Comparison of ENCODE assay signal across 8 mouse cellular contexts in the genomic region with DNA sequence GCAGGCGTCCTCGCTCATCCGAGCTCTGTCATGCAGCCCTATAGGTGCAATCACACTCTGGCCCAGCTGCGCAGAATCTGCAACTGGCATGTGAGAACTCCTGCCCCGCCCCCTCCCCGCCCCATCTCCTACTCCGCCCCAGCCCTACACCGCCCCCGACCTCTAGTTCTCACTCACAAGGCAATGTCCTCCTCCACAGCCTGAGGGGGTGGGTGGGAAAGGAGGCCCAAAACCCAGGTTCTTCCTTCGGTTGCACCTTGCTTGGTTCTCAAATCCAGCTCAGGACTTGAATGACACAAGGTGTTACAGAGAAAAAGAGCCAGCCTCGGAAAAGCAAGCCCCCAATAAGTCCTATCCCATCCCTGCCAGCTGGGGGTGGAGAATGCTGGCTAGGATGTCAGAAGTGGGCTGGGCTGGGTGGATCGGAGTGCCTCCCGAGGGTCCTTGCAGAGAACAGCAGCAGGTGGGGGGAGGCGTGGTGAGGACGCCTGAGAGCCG. TPM values are rescaled to one million over a fixed set of nuclear protein-coding genes. Genes with fewer than 3 reads are reported as not detected.
A peak's percentile ranks its signal among the peaks of the same experiment; 100 is the strongest.
DNase-seq lines count a peak whose midpoint lies in the region; ATAC-seq and TF ChIP-seq lines count a peak whose summit lies in the region.

No protein-coding gene starts in this region.

- H3K9ac ChIP-seq in lung, postnatal 0 days (replicated peaks; ENCODE audit: low read depth) = no peak overlapping the region
- H3K9ac ChIP-seq in intestine, embryonic 15.5 days = no peak overlapping the region
- no peak overlapping the region for H3K9ac ChIP-seq in liver, embryonic 16.5 days (ENCODE audit: low read depth, low read length)

- no peak for TF ChIP-seq EP300 in lung, postnatal 0 days (IDR thresholded peaks at IDR 0.05)

- 0 out of 2 replicates have a peak overlapping the region, but pooled peaks have one; percentile 19 for H3K4me2 ChIP-seq in lung, postnatal 0 days (replicated peaks; ENCODE audit: low read depth, low read length)
- peak overlapping the region; percentile 91 for H3K4me2 ChIP-seq in intestine, embryonic 15.5 days (replicated peaks)
- no peak overlapping the region for H3K4me2 ChIP-seq in liver, embryonic 16.5 days (ENCODE audit: low read depth, low read length)

- no peak overlapping the region for H3K4me3 ChIP-seq in lung, postnatal 0 days (ENCODE audit: low read depth, low read length)
- peak overlapping the region; percentile 63 for H3K4me3 ChIP-seq in embryonic facial prominence, embryonic 10.5 days
- peak overlapping the region; percentile 20; the same call in 1 of the 2 replicates for H3K4me3 ChIP-seq in intestine, embryonic 15.5 days (replicated peaks)
- H3K4me3 ChIP-seq in liver, embryonic 16.5 days (ENCODE audit: low read depth, low read length) = no peak overlapping the region

- H3K4me1 ChIP-seq in lung, postnatal 0 days (ENCODE audit: insufficient read depth, low read depth, low read length) = 0 out of 2 replicates have a peak, but pooled peaks cover 2% of the 10 kb centered on the region
- H3K4me1 ChIP-seq in embryonic facial prominence, embryonic 10.5 days = peaks cover 29% of the 10 kb centered on the region
- H3K4me1 ChIP-seq in intestine, embryonic 15.5 days (replicated peaks) = peaks cover 18% of the 10 kb centered on the region
- H3K4me1 ChIP-seq in liver, embryonic 16.5 days (ENCODE audit: control insufficient read depth, low read depth, low read length) = no peaks in the 10 kb centered on the region; the same call in 1 of the 2 replicates

- no peaks in the 10 kb centered on the region for H3K36me3 ChIP-seq in lung, postnatal 0 days (ENCODE audit: insufficient read depth, low read length)
- H3K36me3 ChIP-seq in embryonic facial prominence, embryonic 10.5 days (replicated peaks) = no peaks in the 10 kb centered on the region
- H3K36me3 ChIP-seq in intestine, embryonic 15.5 days = no peaks in the 10 kb centered on the region
- no peaks in the 10 kb centered on the region for H3K36me3 ChIP-seq in liver, embryonic 16.5 days (ENCODE audit: control insufficient read depth, insufficient read depth)

- H3K27me3 ChIP-seq in lung, postnatal 0 days (replicated peaks; ENCODE audit: insufficient read depth, low read length) = peaks cover 16% of the 10 kb centered on the region
- peaks cover 97% of the 10 kb centered on the region for H3K27me3 ChIP-seq in embryonic facial prominence, embryonic 10.5 days (replicated peaks; ENCODE audit: low read depth, poor library complexity, severe bottlenecking)
- peaks cover 39% of the 10 kb centered on the region for H3K27me3 ChIP-seq in intestine, embryonic 15.5 days (replicated peaks)
- H3K27me3 ChIP-seq in liver, embryonic 16.5 days (ENCODE audit: control insufficient read depth, insufficient read depth, low read depth, low read length) = peaks cover 66% of the 10 kb centered on the region

- H3K9me3 ChIP-seq in lung, postnatal 0 days (ENCODE audit: low read length) = no peaks in the 10 kb centered on the region
- H3K9me3 ChIP-seq in embryonic facial prominence, embryonic 10.5 days = no peaks in the 10 kb centered on the region
- H3K9me3 ChIP-seq in intestine, embryonic 15.5 days = no peaks in the 10 kb centered on the region
- no peaks in the 10 kb centered on the region for H3K9me3 ChIP-seq in liver, embryonic 16.5 days (replicated peaks; ENCODE audit: control insufficient read depth, low read length)

- no peak overlapping the region for H3K27ac ChIP-seq in lung, postnatal 0 days (ENCODE audit: low read length)
- H3K27ac ChIP-seq in embryonic facial prominence, embryonic 10.5 days (replicated peaks) = no peak overlapping the region
- H3K27ac ChIP-seq in intestine, embryonic 15.5 days = no peak overlapping the region
- H3K27ac ChIP-seq in liver, embryonic 16.5 days (ENCODE audit: low read length) = no peak overlapping the region

- ATAC-seq in lung, postnatal 0 days = peak; percentile 39; the same call in 1 of the 2 replicates
- ATAC-seq in intestine, embryonic 15.5 days = peak; percentile 75
- ATAC-seq in liver, embryonic 16.5 days (ENCODE audit: low read depth) = 0 out of 2 replicates have a peak, but pooled peaks have one; percentile 19
- no peak for ATAC-seq in monocyte, adult 5-6 weeks (replicated peaks; ENCODE audit: insufficient number of reproducible peaks, low FRiP score, low TSS enrichment, poor library complexity, severe bottlenecking)

- WGBS in lung, postnatal 0 days = 2% methylated on average over 16 of the region's 16 CpGs
- 1% methylated on average over 16 of the region's 16 CpGs for WGBS in embryonic facial prominence, embryonic 10.5 days
- WGBS in intestine, embryonic 15.5 days = under 1% methylated on average over 16 of the region's 16 CpGs
- 1% methylated on average over 16 of the region's 16 CpGs for WGBS in liver, embryonic 16.5 days (ENCODE audit: insufficient replicate concordance)

- no peak for TF ChIP-seq CTCF in lung, postnatal 0 days (IDR thresholded peaks at IDR 0.05)

- peak; percentile 24 for DNase-seq in lung, postnatal 0 days (ENCODE audit: low spot score)
- no peak for DNase-seq in lung, postnatal 10 days
- DNase-seq in embryonic facial prominence, embryonic 10.5 days (ENCODE audit: low spot score) = peak; percentile 70
- peak; percentile 55 for DNase-seq in right cerebral cortex, postnatal 25 days
- DNase-seq in urinary bladder, adult 2 months (ENCODE audit: low spot score) = no peak

RNA-seq across cellular contexts. Expression of a gene that starts 1.8 kb away (rescaled TPM):
- 0.43 and 0.51 TPM in 2 replicates for polyA plus RNA-seq in lung, postnatal 0 days (2015; fragmentation: Nextera tagmentation; extraction: Ambion mirVana)
- polyA plus RNA-seq in embryonic facial prominence, embryonic 10.5 days (2016; fragmentation: Nextera tagmentation; extraction: Ambion mirVana) = 0.23 and 0.35 TPM in 2 replicates
- polyA plus RNA-seq in intestine, embryonic 15.5 days (2015; fragmentation: Nextera tagmentation; extraction: Ambion mirVana) = 0.21 and 0.27 TPM in 2 replicates
- not detected in 2 replicates for polyA plus RNA-seq in liver, embryonic 16.5 days (2015; fragmentation: Nextera tagmentation; extraction: Ambion mirVana)
- total RNA-seq in monocyte, adult 5-6 weeks (2017) = 0.11 TPM in 1 of 3 replicates, not detected in the others
- polyA plus RNA-seq in urinary bladder, adult 2 months (2012; rRNA removed) = 1.1 and 1.3 TPM in 2 replicates

RNA-seq across cellular contexts. Expression of a gene that starts 27.4 kb away (rescaled TPM):
- polyA plus RNA-seq in lung, postnatal 0 days (2015; fragmentation: Nextera tagmentation; extraction: Ambion mirVana) = 12.7 and 16.1 TPM in 2 replicates
- 2.6 and 4.1 TPM in 2 replicates for polyA plus RNA-seq in embryonic facial prominence, embryonic 10.5 days (2016; fragmentation: Nextera tagmentation; extraction: Ambion mirVana)
- 9.7 and 15.5 TPM in 2 replicates for polyA plus RNA-seq in intestine, embryonic 15.5 days (2015; fragmentation: Nextera tagmentation; extraction: Ambion mirVana)
- 4.1 and 4.8 TPM in 2 replicates for polyA plus RNA-seq in liver, embryonic 16.5 days (2015; fragmentation: Nextera tagmentation; extraction: Ambion mirVana)
- 7.1 to 45.7 TPM (median 35.7 TPM) in 3 replicates for total RNA-seq in monocyte, adult 5-6 weeks (2017)
- 16.3 and 19.4 TPM in 2 replicates for polyA plus RNA-seq in urinary bladder, adult 2 months (2012; rRNA removed)

RNA-seq across cellular contexts. Expression of a gene that starts 30.3 kb away (rescaled TPM):
- 158 and 162 TPM in 2 replicates for polyA plus RNA-seq in lung, postnatal 0 days (2015; fragmentation: Nextera tagmentation; extraction: Ambion mirVana)
- polyA plus RNA-seq in embryonic facial prominence, embryonic 10.5 days (2016; fragmentation: Nextera tagmentation; extraction: Ambion mirVana) = 422 and 438 TPM in 2 replicates
- 303 and 321 TPM in 2 replicates for polyA plus RNA-seq in intestine, embryonic 15.5 days (2015; fragmentation: Nextera tagmentation; extraction: Ambion mirVana)
- polyA plus RNA-seq in liver, embryonic 16.5 days (2015; fragmentation: Nextera tagmentation; extraction: Ambion mirVana) = 261 and 272 TPM in 2 replicates
- 96.9 to 129 TPM (median 127 TPM) in 3 replicates for total RNA-seq in monocyte, adult 5-6 weeks (2017)
- 115 and 129 TPM in 2 replicates for polyA plus RNA-seq in urinary bladder, adult 2 months (2012; rRNA removed)

RNA-seq across cellular contexts. Expression of a gene that starts 34.3 kb away (rescaled TPM):
- polyA plus RNA-seq in lung, postnatal 0 days (2015; fragmentation: Nextera tagmentation; extraction: Ambion mirVana) = 0.53 and 0.57 TPM in 2 replicates
- polyA plus RNA-seq in embryonic facial prominence, embryonic 10.5 days (2016; fragmentation: Nextera tagmentation; extraction: Ambion mirVana) = 0.68 and 0.86 TPM in 2 replicates
- 0.68 and 1.0 TPM in 2 replicates for polyA plus RNA-seq in intestine, embryonic 15.5 days (2015; fragmentation: Nextera tagmentation; extraction: Ambion mirVana)
- 0.49 and 0.89 TPM in 2 replicates for polyA plus RNA-seq in liver, embryonic 16.5 days (2015; fragmentation: Nextera tagmentation; extraction: Ambion mirVana)
- 4.5 to 8.4 TPM (median 7.9 TPM) in 3 replicates for total RNA-seq in monocyte, adult 5-6 weeks (2017)
- polyA plus RNA-seq in urinary bladder, adult 2 months (2012; rRNA removed) = 17.1 and 21.3 TPM in 2 replicates

RNA-seq across cellular contexts. Expression of a gene that starts 50.0 kb away (rescaled TPM):
- 282 and 294 TPM in 2 replicates for polyA plus RNA-seq in lung, postnatal 0 days (2015; fragmentation: Nextera tagmentation; extraction: Ambion mirVana)
- 386 and 403 TPM in 2 replicates for polyA plus RNA-seq in embryonic facial prominence, embryonic 10.5 days (2016; fragmentation: Nextera tagmentation; extraction: Ambion mirVana)
- polyA plus RNA-seq in intestine, embryonic 15.5 days (2015; fragmentation: Nextera tagmentation; extraction: Ambion mirVana) = 328 and 339 TPM in 2 replicates
- 162 and 174 TPM in 2 replicates for polyA plus RNA-seq in liver, embryonic 16.5 days (2015; fragmentation: Nextera tagmentation; extraction: Ambion mirVana)
- total RNA-seq in monocyte, adult 5-6 weeks (2017) = 260 to 549 TPM (median 279 TPM) in 3 replicates
- polyA plus RNA-seq in urinary bladder, adult 2 months (2012; rRNA removed) = 448 and 645 TPM in 2 replicates

Comparison
In these comparisons a context has a peak if more than half of its experiments do, and no peak if none do; other contexts are left out.
1. DNase-seq: peak in lung, postnatal 0 days (single experiment), embryonic facial prominence, embryonic 10.5 days (single experiment) and right cerebral cortex, postnatal 25 days (single experiment); none in lung, postnatal 10 days (single experiment) and urinary bladder, adult 2 months (single experiment).
2. H3K4me3 ChIP-seq: peak in embryonic facial prominence, embryonic 10.5 days (single experiment) and intestine, embryonic 15.5 days (single experiment); none in lung, postnatal 0 days (single experiment) and liver, embryonic 16.5 days (single experiment).